Mouse (Mus musculus) neural tube, embryonic 12.5 days (tissue): ENCODE measurements at regions not wholly inside any gene's neighbourhood (a gene's known extent, or its start where the extent isn't known, plus 50 kb on each side); places are given as distances from the start of the nearest gene placed in this dataset.

Source experiments
- ATAC-seq: fragments of 200-750 bp; cut with Nextera tagmentation; 2 replicates; pipeline ENCODE4 v1.8.0; 2017; ENCODE audit warnings: low read depth, mild to moderate bottlenecking, moderate TSS enrichment, moderate library complexity; ENCODE audit not compliant: low FRiP score
- H3K27ac ChIP-seq: fragments of 300-500 bp; sonication (generic); 2 replicates; pipeline ENCODE4 v1.5.1; 2016
- H3K27me3 ChIP-seq: fragments of 300-500 bp; sonication (generic); replicated peaks from 2 replicates; pipeline ENCODE4 v1.6.1; 2016; ENCODE audit warnings: mild to moderate bottlenecking
- H3K36me3 ChIP-seq: fragments of 300-500 bp; sonication (generic); 2 replicates; pipeline ENCODE4 v1.6.1; 2016; ENCODE audit warnings: mild to moderate bottlenecking
- H3K4me1 ChIP-seq: fragments of 300-500 bp; sonication (generic); 2 replicates; pipeline ENCODE4 v1.6.1; 2016
- H3K4me2 ChIP-seq: fragments of 300-500 bp; sonication (generic); replicated peaks from 2 replicates; pipeline ENCODE4 v1.6.1; 2016; ENCODE audit warnings: mild to moderate bottlenecking
- H3K4me3 ChIP-seq: fragments of 300-500 bp; sonication (generic); 2 replicates; pipeline ENCODE4 v1.5.1; 2016
- H3K9ac ChIP-seq: fragments of 300-500 bp; sonication (generic); 2 replicates; pipeline ENCODE4 v1.6.1; 2016; ENCODE audit warnings: mild to moderate bottlenecking
- H3K9me3 ChIP-seq: fragments of 300-500 bp; sonication (generic); 2 replicates; pipeline ENCODE4 v1.6.1; 2016; ENCODE audit warnings: mild to moderate bottlenecking
- WGBS: fragments of 180-500 bp; shearing (Covaris S2); methylation state at CpG from one replicate; pipeline ENCODE4 v1.1.7; 2016; 5-methylcytosine and 5-hydroxymethylcytosine counted together

GRCm38 (mm10) chr7:133199046-133199445, 74.9 kb upstream of the Ctbp2 start:
- no peaks in the 10 kb centered on the region for H3K27me3 ChIP-seq
- 68% methylated on average over 4 of the region's 4 CpGs for WGBS
- H3K4me2 ChIP-seq: no peak overlapping the region
- H3K9ac ChIP-seq: no peak overlapping the region
- no peaks in the 10 kb centered on the region for H3K4me1 ChIP-seq
- no peak for ATAC-seq
- H3K9me3 ChIP-seq: no peaks in the 10 kb centered on the region
- H3K36me3 ChIP-seq: no peaks in the 10 kb centered on the region
- no peak overlapping the region for H3K4me3 ChIP-seq
- no peak overlapping the region for H3K27ac ChIP-seq

GRCm38 (mm10) chr7:133189880-133190462, 65.8 kb upstream of the Ctbp2 start:
- Histone ChIP-seq H3K4me1 (no peaks in the 10 kb centered on the region), H3K27me3 (no peaks in the 10 kb centered on the region), H3K9me3 (no peaks in the 10 kb centered on the region), H3K4me3 (no peak overlapping the region), H3K9ac (no peak overlapping the region), H3K4me2 (no peak overlapping the region), H3K36me3 (no peaks in the 10 kb centered on the region), H3K27ac (no peak overlapping the region)
- ATAC-seq: no peak
- 49% methylated on average over 7 of the region's 7 CpGs for WGBS

- Histone ChIP-seq H3K27me3 (no peaks in the 10 kb centered on the region), H3K4me1 (no peaks in the 10 kb centered on the region), H3K36me3 (no peaks in the 10 kb centered on the region), H3K4me2 (peak overlapping the region; percentile 35), H3K9me3 (no peaks in the 10 kb centered on the region), H3K4me3 (no peak overlapping the region), H3K9ac (no peak overlapping the region), H3K27ac (no peak overlapping the region)
- 12% methylated on average over 12 of the region's 12 CpGs for WGBS
- peak; percentile 50 for ATAC-seq
Observed at GRCm38 (mm10) chr7:133185931-133186601, 61.9 kb upstream of the Ctbp2 start.

- Histone ChIP-seq H3K27ac (no peak overlapping the region), H3K9ac (no peak overlapping the region)
- WGBS: 61% methylated on average over 16 of the region's 16 CpGs
Observed at GRCm38 (mm10) chr7:133184905-133185594, 60.9 kb upstream of the Ctbp2 start.

GRCm38 (mm10) chr7:133181388-133181787, 57.2 kb upstream of the Ctbp2 start:
- no peak overlapping the region for H3K9ac ChIP-seq
- no peak overlapping the region for H3K4me2 ChIP-seq
- H3K36me3 ChIP-seq: no peaks in the 10 kb centered on the region
- H3K4me3 ChIP-seq: no peak overlapping the region
- H3K9me3 ChIP-seq: no peaks in the 10 kb centered on the region
- WGBS: 40% methylated on average over 2 of the region's 2 CpGs
- no peaks in the 10 kb centered on the region for H3K4me1 ChIP-seq
- ATAC-seq: no peak
- H3K27me3 ChIP-seq: no peaks in the 10 kb centered on the region
- H3K27ac ChIP-seq: no peak overlapping the region

More at GRCm38 (mm10) chr7:133184905-133185594, 60.9 kb upstream of the Ctbp2 start:
- H3K4me3 ChIP-seq: 0 out of 2 replicates have a peak overlapping the region, but pooled peaks have one; percentile 16
- H3K27me3 ChIP-seq: no peaks in the 10 kb centered on the region
- H3K9me3 ChIP-seq: no peaks in the 10 kb centered on the region
- H3K36me3 ChIP-seq: no peaks in the 10 kb centered on the region
- H3K4me2 ChIP-seq: peak overlapping the region; percentile 40
- ATAC-seq: peak; percentile 44; the same call in 1 of the 2 replicates
- H3K4me1 ChIP-seq: no peaks in the 10 kb centered on the region

GRCm38 (mm10) chr7:133177179-133177575, 53.0 kb upstream of the Ctbp2 start:
- Histone ChIP-seq H3K9me3 (no peaks in the 10 kb centered on the region), H3K4me3 (no peak overlapping the region), H3K9ac (no peak overlapping the region), H3K4me1 (no peaks in the 10 kb centered on the region), H3K4me2 (no peak overlapping the region), H3K36me3 (no peaks in the 10 kb centered on the region), H3K27ac (no peak overlapping the region), H3K27me3 (no peaks in the 10 kb centered on the region)
- no peak for ATAC-seq
- 81% methylated on average over 4 of the region's 4 CpGs for WGBS

- Histone ChIP-seq H3K4me2 (no peak overlapping the region), H3K9ac (no peak overlapping the region), H3K4me3 (no peak overlapping the region), H3K9me3 (no peaks in the 10 kb centered on the region), H3K27me3 (no peaks in the 10 kb centered on the region), H3K4me1 (no peaks in the 10 kb centered on the region), H3K36me3 (no peaks in the 10 kb centered on the region), H3K27ac (no peak overlapping the region)
- 77% methylated on average over 10 of the region's 10 CpGs for WGBS
- ATAC-seq: no peak
Observed at GRCm38 (mm10) chr7:133176256-133177178, 52.4 kb upstream of the Ctbp2 start.
